Mouse (Mus musculus): ENCODE results near the gene 1700010B08Rik. TPM values are rescaled to one million over a fixed set of nuclear protein-coding genes. Genes with fewer than 3 reads are reported as not detected.

The 1700010B08Rik gene
- polyA plus RNA-seq, 2 experiments from 2014 or later, result not detected

Other genes starting within 250 kb of the 1700010B08Rik start
- not detected for gene 1700021F07Rik, start 196.8 kb upstream of the 1700010B08Rik start, polyA plus RNA-seq (2017; shearing (Covaris generic))
- gene Ankrd60, start 141.1 kb upstream of the 1700010B08Rik start, polyA plus RNA-seq (2017; shearing (Covaris generic)), result under 1 TPM in 1 of 2 experiments, not detected in 1; 0.86 TPM
- gene Rab22a, start 59.7 kb upstream of the 1700010B08Rik start, polyA plus RNA-seq (2017; shearing (Covaris generic)), result 1 to 10 TPM; 7.3 to 8.7 TPM
- 1 to 10 TPM; 1.5 to 1.7 TPM for gene Vapb, start 18.1 kb downstream of the 1700010B08Rik start, polyA plus RNA-seq (2017; shearing (Covaris generic))

Measured in CD4-positive, CD25-positive, alpha-beta regulatory T cell, adult 4 months (primary cell).